Comparison of ENCODE assay signal across 8 mouse cellular contexts in genomic region chr11:86624237-86624941, GRCm38 (mm10). TPM values are rescaled to one million over a fixed set of nuclear protein-coding genes. Genes with fewer than 3 reads are reported as not detected.
A peak's percentile ranks its signal among the peaks of the same experiment; 100 is the strongest.
DNase-seq lines count a peak whose midpoint lies in the region; ATAC-seq and TF ChIP-seq lines count a peak whose summit lies in the region.

No protein-coding gene starts in this region.

- no peaks in the 10 kb centered on the region for H3K27me3 ChIP-seq in heart, embryonic 10.5 days (ENCODE audit: insufficient read depth, poor library complexity, severe bottlenecking)
- H3K27me3 ChIP-seq in cerebellum, adult 2 months (ENCODE audit: control insufficient read depth, insufficient read depth, low read length), result no peaks in the 10 kb centered on the region
- H3K27me3 ChIP-seq in hindbrain, embryonic 13.5 days, result no peaks in the 10 kb centered on the region

- H3K9ac ChIP-seq in hindbrain, embryonic 13.5 days, result no peak overlapping the region

- no peak overlapping the region for H3K27ac ChIP-seq in heart, embryonic 10.5 days
- no peak overlapping the region for H3K27ac ChIP-seq in cerebellum, adult 2 months (ENCODE audit: insufficient read depth, low read length)
- no peak overlapping the region for H3K27ac ChIP-seq in hindbrain, embryonic 13.5 days

- TF ChIP-seq POLR2A in cerebellum, adult 2 months (IDR thresholded peaks at IDR 0.05; ENCODE audit: borderline replicate concordance, insufficient read depth, low read length), result no peak

- TF ChIP-seq CTCF in cerebellum, adult 2 months (IDR thresholded peaks at IDR 0.05; ENCODE audit: borderline replicate concordance, insufficient read depth, low read depth, low read length), result no peak

- H3K4me2 ChIP-seq in hindbrain, embryonic 13.5 days, result no peak overlapping the region

- H3K36me3 ChIP-seq in heart, embryonic 10.5 days, result 0 out of 2 replicates have a peak, but pooled peaks cover 6% of the 10 kb centered on the region
- peaks cover 5% of the 10 kb centered on the region for H3K36me3 ChIP-seq in hindbrain, embryonic 13.5 days

- ATAC-seq in granulocyte monocyte progenitor cell, adult 5-6 weeks (replicated peaks; ENCODE audit: poor library complexity, severe bottlenecking), result peak; percentile 95
- no peak for ATAC-seq in hindbrain, embryonic 13.5 days (ENCODE audit: low FRiP score)

- H3K9me3 ChIP-seq in heart, embryonic 10.5 days, result no peaks in the 10 kb centered on the region
- no peaks in the 10 kb centered on the region for H3K9me3 ChIP-seq in hindbrain, embryonic 13.5 days

- no peaks in the 10 kb centered on the region for H3K4me1 ChIP-seq in heart, embryonic 10.5 days
- H3K4me1 ChIP-seq in cerebellum, adult 2 months (ENCODE audit: control insufficient read depth, insufficient read depth, low read length), result no peaks in the 10 kb centered on the region
- H3K4me1 ChIP-seq in hindbrain, embryonic 13.5 days (replicated peaks), result peaks cover 4% of the 10 kb centered on the region; the same call in 1 of the 2 replicates

- no peak overlapping the region for H3K4me3 ChIP-seq in heart, embryonic 10.5 days
- H3K4me3 ChIP-seq in cerebellum, adult 2 months (replicated peaks; ENCODE audit: insufficient read depth, low read depth, low read length), result no peak overlapping the region
- H3K4me3 ChIP-seq in hindbrain, embryonic 13.5 days, result no peak overlapping the region

- peak; percentile 30 to 52 for DNase-seq in heart, adult 18-20 months
- no peak for DNase-seq in heart, embryonic 10.5 days (ENCODE audit: low spot score)
- DNase-seq in B cell, adult 2 months, result peak; percentile 54 to 63
- peak; percentile 40 for DNase-seq in lung, postnatal 14 days
- DNase-seq in cerebellum, adult 2 months, result no peak
- DNase-seq in testis, postnatal 14 days (ENCODE audit: low spot score), result no peak

- 76% methylated on average over 5 of the region's 5 CpGs for WGBS in heart, embryonic 10.5 days
- 85% methylated on average over 5 of the region's 5 CpGs for WGBS in cerebellum, adult 2 months
- 83% methylated on average over 5 of the region's 5 CpGs for WGBS in hindbrain, embryonic 13.5 days

RNA-seq across cellular contexts. Expression of gene Vmp1, which starts 59.2 kb away (rescaled TPM):
- 10 to 100 TPM; 63.1 to 72.5 TPM for total RNA-seq in heart, adult 18-20 months (2021)
- polyA plus RNA-seq in heart, embryonic 10.5 days (2016; fragmentation: Nextera tagmentation; extraction: Ambion mirVana), result 107 and 115 TPM in 2 replicates
- 61.1 and 83.8 TPM in 2 replicates for total RNA-seq in granulocyte monocyte progenitor cell, adult 5-6 weeks (2014; fragmentation: Nextera tagmentation)
- 79.1 and 105 TPM in 2 replicates for total RNA-seq in granulocyte monocyte progenitor cell, adult 5-6 weeks (2017)
- 113 and 132 TPM in 2 replicates for polyA plus RNA-seq in cerebellum, adult 2 months (2012; rRNA removed)
- polyA plus RNA-seq in hindbrain, embryonic 13.5 days (2015; fragmentation: Nextera tagmentation; extraction: Ambion mirVana), result 106 and 109 TPM in 2 replicates

RNA-seq across cellular contexts. Expression of gene Ptrh2, which starts 59.4 kb away (rescaled TPM):
- total RNA-seq in heart, adult 18-20 months (2021), result 1 to 10 TPM; 6.8 to 7.0 TPM
- polyA plus RNA-seq in heart, embryonic 10.5 days (2016; fragmentation: Nextera tagmentation; extraction: Ambion mirVana), result 24.4 and 30.2 TPM in 2 replicates
- 21.5 and 27.7 TPM in 2 replicates for total RNA-seq in granulocyte monocyte progenitor cell, adult 5-6 weeks (2014; fragmentation: Nextera tagmentation)
- total RNA-seq in granulocyte monocyte progenitor cell, adult 5-6 weeks (2017), result 20.7 and 29.3 TPM in 2 replicates
- polyA plus RNA-seq in cerebellum, adult 2 months (2012; rRNA removed), result 9.7 and 10.5 TPM in 2 replicates
- polyA plus RNA-seq in hindbrain, embryonic 13.5 days (2015; fragmentation: Nextera tagmentation; extraction: Ambion mirVana), result 32.9 and 34.3 TPM in 2 replicates

Comparison
In these comparisons a context has a peak if more than half of its experiments do, and no peak if none do; other contexts are left out.
1. DNase-seq: peak in heart, adult 18-20 months (2 of 2), B cell, adult 2 months (2 of 2) and lung, postnatal 14 days (single experiment); none in heart, embryonic 10.5 days (single experiment), cerebellum, adult 2 months (0 of 2) and testis, postnatal 14 days (single experiment).